Comparison of ENCODE assay signal across 8 mouse cellular contexts in the genomic region with DNA sequence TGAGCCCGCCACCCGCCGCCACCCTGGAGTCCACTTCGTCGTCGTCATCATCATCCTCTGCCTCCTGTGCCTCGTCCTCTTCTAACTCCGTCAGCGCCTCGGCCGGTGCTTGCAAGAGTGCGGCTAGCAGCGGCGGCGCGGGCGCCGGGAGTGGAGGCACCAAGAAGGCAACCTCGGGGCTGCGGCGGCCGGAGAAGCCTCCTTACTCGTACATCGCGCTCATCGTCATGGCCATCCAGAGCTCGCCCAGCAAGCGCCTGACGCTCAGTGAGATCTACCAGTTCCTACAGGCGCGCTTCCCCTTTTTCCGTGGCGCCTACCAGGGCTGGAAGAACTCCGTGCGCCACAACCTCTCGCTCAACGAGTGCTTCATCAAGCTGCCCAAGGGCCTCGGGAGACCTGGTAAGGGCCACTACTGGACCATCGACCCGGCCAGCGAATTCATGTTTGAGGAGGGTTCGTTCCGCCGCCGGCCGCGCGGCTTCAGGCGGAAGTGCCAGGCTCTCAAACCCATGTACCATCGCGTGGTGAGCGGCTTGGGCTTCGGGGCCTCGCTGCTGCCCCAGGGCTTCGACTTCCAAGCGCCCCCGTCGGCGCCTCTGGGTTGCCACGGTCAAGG. TPM values are rescaled to one million over a fixed set of nuclear protein-coding genes. Genes with fewer than 3 reads are reported as not detected.
DNase-seq lines count a peak whose midpoint lies in the region; ATAC-seq and TF ChIP-seq lines count a peak whose summit lies in the region.

No protein-coding gene starts in this region.

- H3K4me2 ChIP-seq in lung, embryonic 14.5 days = peak overlapping the region; percentile 70
- H3K4me2 ChIP-seq in heart, embryonic 16.5 days (ENCODE audit: low read depth, low read length) = peak overlapping the region; percentile 89
- peak overlapping the region; percentile 53 for H3K4me2 ChIP-seq in liver, embryonic 16.5 days (ENCODE audit: low read depth, low read length)
- peak overlapping the region; percentile 84 for H3K4me2 ChIP-seq in stomach, embryonic 15.5 days

- TF ChIP-seq CTCF in lung, embryonic 14.5 days (IDR thresholded peaks at IDR 0.05; ENCODE audit: low read depth) = no peak

- H3K9me3 ChIP-seq in lung, embryonic 14.5 days (ENCODE audit: low read depth, low read length) = no peaks in the 10 kb centered on the region
- no peaks in the 10 kb centered on the region for H3K9me3 ChIP-seq in heart, embryonic 16.5 days (replicated peaks; ENCODE audit: control insufficient read depth, low read length)
- no peaks in the 10 kb centered on the region for H3K9me3 ChIP-seq in liver, embryonic 16.5 days (replicated peaks; ENCODE audit: control insufficient read depth, low read length)
- no peaks in the 10 kb centered on the region for H3K9me3 ChIP-seq in stomach, embryonic 15.5 days

- H3K36me3 ChIP-seq in lung, embryonic 14.5 days (ENCODE audit: insufficient read depth) = peaks cover 16% of the 10 kb centered on the region; the same call in 1 of the 2 replicates
- H3K36me3 ChIP-seq in heart, embryonic 16.5 days (ENCODE audit: control insufficient read depth, insufficient read depth) = no peaks in the 10 kb centered on the region
- no peaks in the 10 kb centered on the region for H3K36me3 ChIP-seq in liver, embryonic 16.5 days (ENCODE audit: control insufficient read depth, insufficient read depth)
- H3K36me3 ChIP-seq in stomach, embryonic 15.5 days = no peaks in the 10 kb centered on the region

- H3K27me3 ChIP-seq in lung, embryonic 14.5 days (ENCODE audit: insufficient read depth, low read length) = peaks cover 95% of the 10 kb centered on the region
- H3K27me3 ChIP-seq in heart, embryonic 16.5 days (ENCODE audit: control insufficient read depth, insufficient read depth, low read length) = peaks cover 95% of the 10 kb centered on the region
- peaks cover 89% of the 10 kb centered on the region for H3K27me3 ChIP-seq in liver, embryonic 16.5 days (ENCODE audit: control insufficient read depth, insufficient read depth, low read depth, low read length)
- H3K27me3 ChIP-seq in stomach, embryonic 15.5 days (replicated peaks) = peaks cover 82% of the 10 kb centered on the region

- H3K27ac ChIP-seq in lung, embryonic 14.5 days (ENCODE audit: low read depth) = peak overlapping the region; percentile 94
- no peak overlapping the region for H3K27ac ChIP-seq in heart, embryonic 16.5 days (ENCODE audit: low read length)
- no peak overlapping the region for H3K27ac ChIP-seq in liver, embryonic 16.5 days (ENCODE audit: low read length)
- peak overlapping the region; percentile 74 for H3K27ac ChIP-seq in stomach, embryonic 15.5 days

- H3K4me3 ChIP-seq in lung, embryonic 14.5 days (ENCODE audit: low read depth, low read length) = peak overlapping the region; percentile 72
- peak overlapping the region; percentile 60 for H3K4me3 ChIP-seq in heart, embryonic 16.5 days (ENCODE audit: low read length)
- peak overlapping the region; percentile 32 for H3K4me3 ChIP-seq in liver, embryonic 16.5 days (ENCODE audit: low read depth, low read length)
- peak overlapping the region; percentile 58 for H3K4me3 ChIP-seq in stomach, embryonic 15.5 days (replicated peaks)

- ATAC-seq in lung, embryonic 14.5 days (ENCODE audit: insufficient read depth) = no peak
- ATAC-seq in heart, embryonic 16.5 days (replicated peaks; ENCODE audit: extremely low read depth, insufficient read depth, low FRiP score) = no peak
- no peak for ATAC-seq in liver, embryonic 16.5 days (ENCODE audit: low read depth)
- no peak for ATAC-seq in stomach, embryonic 15.5 days (ENCODE audit: insufficient read depth, low FRiP score, low read depth)

- H3K9ac ChIP-seq in lung, embryonic 14.5 days = peak overlapping the region; percentile 89
- H3K9ac ChIP-seq in heart, embryonic 16.5 days (ENCODE audit: low read length) = peak overlapping the region; percentile 36; the same call in 1 of the 2 replicates
- H3K9ac ChIP-seq in liver, embryonic 16.5 days (ENCODE audit: low read depth, low read length) = no peak overlapping the region
- H3K9ac ChIP-seq in stomach, embryonic 15.5 days = peak overlapping the region; percentile 66

- WGBS in lung, embryonic 14.5 days = under 1% methylated on average over 59 of the region's 60 CpGs
- WGBS in heart, embryonic 16.5 days = under 1% methylated on average over 58 of the region's 60 CpGs
- under 1% methylated on average over 57 of the region's 60 CpGs for WGBS in liver, embryonic 16.5 days (ENCODE audit: insufficient replicate concordance)
- WGBS in stomach, embryonic 15.5 days = under 1% methylated on average over 60 of the region's 60 CpGs

- peak; percentile 58 for DNase-seq in lung, embryonic 14.5 days
- DNase-seq in lung, adult 18-20 months = no peak
- peak; percentile 72 for DNase-seq in embryo, embryonic 10 days (ENCODE audit: low spot score)
- no peak for DNase-seq in cerebellum, postnatal 4 days (ENCODE audit: low spot score in 2 of 2)
- DNase-seq in layer of hippocampus, adult 18-20 months (ENCODE audit: low spot score in 2 of 2) = no peak

- no peaks in the 10 kb centered on the region for H3K4me1 ChIP-seq in lung, embryonic 14.5 days (ENCODE audit: insufficient read depth)
- peaks cover 16% of the 10 kb centered on the region for H3K4me1 ChIP-seq in heart, embryonic 16.5 days (ENCODE audit: control insufficient read depth, insufficient read depth, low read length)
- peaks cover 3% of the 10 kb centered on the region for H3K4me1 ChIP-seq in liver, embryonic 16.5 days (ENCODE audit: control insufficient read depth, low read depth, low read length)
- H3K4me1 ChIP-seq in stomach, embryonic 15.5 days = peaks cover 31% of the 10 kb centered on the region

RNA-seq across cellular contexts. Expression of gene Foxf2, which starts 0.7 kb away (rescaled TPM):
- 37.7 and 43.2 TPM in 2 replicates for polyA plus RNA-seq in lung, embryonic 14.5 days (2014; fragmentation: Nextera tagmentation; extraction: Ambion mirVana)
- polyA plus RNA-seq in heart, embryonic 16.5 days (2015; fragmentation: Nextera tagmentation; extraction: Ambion mirVana) = 0.22 and 1.6 TPM in 2 replicates
- 0.06 TPM in 1 of 2 replicates, not detected in the other for polyA plus RNA-seq in liver, embryonic 16.5 days (2015; fragmentation: Nextera tagmentation; extraction: Ambion mirVana)
- polyA plus RNA-seq in stomach, embryonic 15.5 days (2015; fragmentation: Nextera tagmentation; extraction: Ambion mirVana) = 17.5 and 19.0 TPM in 2 replicates
- 1 to 10 TPM; 4.0 to 5.5 TPM for total RNA-seq in layer of hippocampus, adult 18-20 months (2021)

Comparison
In these comparisons a context has a peak if more than half of its experiments do, and no peak if none do; other contexts are left out.
1. DNase-seq: peak in lung, embryonic 14.5 days (single experiment) and embryo, embryonic 10 days (single experiment); none in lung, adult 18-20 months (0 of 2), cerebellum, postnatal 4 days (0 of 2) and layer of hippocampus, adult 18-20 months (0 of 2).
2. H3K27ac ChIP-seq: peak in lung, embryonic 14.5 days (single experiment) and stomach, embryonic 15.5 days (single experiment); none in heart, embryonic 16.5 days (single experiment) and liver, embryonic 16.5 days (single experiment).
3. Peak in every context shown above with its lines, with median percentiles within 50 percentile points of each other: H3K4me2 ChIP-seq and H3K4me3 ChIP-seq.